Mouse (Mus musculus) forebrain, embryonic 11.5 days (tissue): ENCODE data around the gene Skp1a. TPM values are rescaled to one million over a fixed set of nuclear protein-coding genes. Genes with fewer than 3 reads are reported as not detected.

Experiments used
- ATAC-seq: fragments of 200-750 bp; cut with Nextera tagmentation; replicated peaks from 2 replicates; pipeline ENCODE4 v1.8.0; 2017; ENCODE audit warnings: moderate TSS enrichment; ENCODE audit not compliant: low FRiP score
- DNase-seq: peaks from one replicate; pipeline ENCODE4 v3.0.0-alpha.2; 2017; ENCODE audit warnings: low spot score
- H3K27ac ChIP-seq: fragments of 300-500 bp; sonication (generic); 2 replicates; pipeline ENCODE4 v1.5.1; 2014; ENCODE audit warnings: low read depth, low read length
- H3K27me3 ChIP-seq: fragments of 300-500 bp; sonication (generic); 2 replicates; pipeline ENCODE4 v1.6.1; 2014; ENCODE audit warnings: mild to moderate bottlenecking, low read length, mixed read lengths; ENCODE audit not compliant: control insufficient read depth, insufficient read depth
- H3K36me3 ChIP-seq: fragments of 300-500 bp; sonication (generic); 2 replicates; pipeline ENCODE4 v1.6.1; 2014; ENCODE audit warnings: mild to moderate bottlenecking, low read length, moderate library complexity, mixed read lengths; ENCODE audit not compliant: control insufficient read depth, insufficient read depth
- H3K4me1 ChIP-seq: fragments of 300-500 bp; sonication (generic); replicated peaks from 2 replicates; pipeline ENCODE4 v1.6.1; 2014; ENCODE audit warnings: low read length, mixed read lengths; ENCODE audit not compliant: control insufficient read depth, insufficient read depth
- H3K4me2 ChIP-seq: fragments of 300-500 bp; sonication (generic); 2 replicates; pipeline ENCODE4 v1.6.1; 2014; ENCODE audit warnings: low read depth, mild to moderate bottlenecking, low read length, moderate library complexity, mixed read lengths; ENCODE audit not compliant: severe bottlenecking
- H3K4me3 ChIP-seq: fragments of 300-500 bp; sonication (generic); 2 replicates; pipeline ENCODE4 v1.5.1; 2014; ENCODE audit warnings: low read depth, low read length
- H3K9ac ChIP-seq: fragments of 300-500 bp; sonication (generic); 2 replicates; pipeline ENCODE4 v1.6.1; 2014; ENCODE audit warnings: low read length
- H3K9me3 ChIP-seq: fragments of 300-500 bp; sonication (generic); 2 replicates; pipeline ENCODE4 v1.6.1; 2016; ENCODE audit warnings: low read length, mixed read lengths; ENCODE audit not compliant: control insufficient read depth
- WGBS: fragments of 180-500 bp; shearing (Covaris S2); extraction: QIAGEN DNeasy Blood & Tissue Kit; methylation state at CpG from one replicate; pipeline ENCODE4 v1.1.7; 2014; 5-methylcytosine and 5-hydroxymethylcytosine counted together
- polyA plus RNA-seq: library from polyadenylated mRNA; unstranded; fragments of >200 nt; fragmentation: Nextera tagmentation; extraction: Ambion mirVana; gene quantifications from 2 replicates; pipeline ENCODE4 v1.2.1, GENCODE M21; 2014

Skp1a gene
- polyA plus RNA-seq, 1 experiment from 2014 or later: 927 TPM

- no peak for ATAC-seq
- Histone ChIP-seq H3K27ac (no peak overlapping the region), H3K4me2 (no peak overlapping the region), H3K4me1 (no peaks in the 10 kb centered on the region), H3K36me3 (no peaks in the 10 kb centered on the region), H3K9me3 (no peaks in the 10 kb centered on the region), H3K27me3 (no peaks in the 10 kb centered on the region), H3K4me3 (no peak overlapping the region), H3K9ac (no peak overlapping the region)
- DNase-seq: no peak
- WGBS: 79% methylated on average over 3 of the region's 3 CpGs
Measured at GRCm38 (mm10) chr11:52227053-52227452, 4.7 kb upstream of the Skp1a start.

- Histone ChIP-seq H3K27me3 (no peaks in the 10 kb centered on the region), H3K36me3 (no peaks in the 10 kb centered on the region), H3K4me2 (no peak overlapping the region), H3K9me3 (no peaks in the 10 kb centered on the region), H3K9ac (no peak overlapping the region), H3K27ac (no peak overlapping the region), H3K4me3 (no peak overlapping the region), H3K4me1 (no peaks in the 10 kb centered on the region)
- 82% methylated on average over 13 of the region's 13 CpGs for WGBS
- DNase-seq: no peak
- ATAC-seq: no peak
Measured at GRCm38 (mm10) chr11:52227466-52228226, 4.1 kb upstream of the Skp1a start.

- Histone ChIP-seq H3K36me3 (no peaks in the 10 kb centered on the region), H3K27me3 (no peaks in the 10 kb centered on the region), H3K9me3 (no peaks in the 10 kb centered on the region), H3K9ac (no peak overlapping the region), H3K4me1 (no peaks in the 10 kb centered on the region), H3K27ac (no peak overlapping the region), H3K4me2 (no peak overlapping the region), H3K4me3 (no peak overlapping the region)
- ATAC-seq (no peak), DNase-seq (no peak)
- 84% methylated on average over 7 of the region's 7 CpGs for WGBS
Measured at GRCm38 (mm10) chr11:52228722-52229448, 2.9 kb upstream of the Skp1a start.

- H3K4me2 ChIP-seq: peak overlapping the region; percentile 90; the same call in 1 of the 2 replicates
- H3K4me3 ChIP-seq: no peak overlapping the region
- H3K9ac ChIP-seq: peak overlapping the region; percentile 99; the same call in 1 of the 2 replicates
- H3K9me3 ChIP-seq: no peaks in the 10 kb centered on the region
- no peak for DNase-seq
- H3K4me1 ChIP-seq: 0 out of 2 replicates have a peak, but pooled peaks cover 2% of the 10 kb centered on the region
- WGBS: 63% methylated on average over 5 of the region's 5 CpGs
- no peak overlapping the region for H3K27ac ChIP-seq
- no peaks in the 10 kb centered on the region for H3K36me3 ChIP-seq
- no peaks in the 10 kb centered on the region for H3K27me3 ChIP-seq
- ATAC-seq: no peak
Measured at GRCm38 (mm10) chr11:52230694-52231093, 1.1 kb upstream of the Skp1a start.

GRCm38 (mm10) chr11:52233043-52233653, 1.4 kb downstream of the Skp1a start:
- no peaks in the 10 kb centered on the region for H3K9me3 ChIP-seq
- no peaks in the 10 kb centered on the region for H3K27me3 ChIP-seq
- 0 out of 2 replicates have a peak, but pooled peaks cover 2% of the 10 kb centered on the region for H3K4me1 ChIP-seq
- no peak overlapping the region for H3K9ac ChIP-seq
- WGBS: 38% methylated on average over 3 of the region's 3 CpGs
- ATAC-seq: no peak
- H3K4me2 ChIP-seq: peak overlapping the region; percentile 90
- H3K27ac ChIP-seq: no peak overlapping the region
- H3K4me3 ChIP-seq: peak overlapping the region; percentile 99
- DNase-seq: no peak
- peaks cover 6% of the 10 kb centered on the region; the same call in 1 of the 2 replicates for H3K36me3 ChIP-seq

- DNase-seq (no peak), ATAC-seq (no peak)
- Histone ChIP-seq H3K4me2 (no peak overlapping the region), H3K9me3 (no peaks in the 10 kb centered on the region), H3K36me3 (peaks cover 6% of the 10 kb centered on the region; the same call in 1 of the 2 replicates), H3K27ac (no peak overlapping the region), H3K27me3 (no peaks in the 10 kb centered on the region), H3K4me1 (0 out of 2 replicates have a peak, but pooled peaks cover 2% of the 10 kb centered on the region), H3K4me3 (0 out of 2 replicates have a peak overlapping the region, but pooled peaks have one; percentile 99), H3K9ac (no peak overlapping the region)
- 93% methylated on average over 1 of the region's 1 CpGs for WGBS
Measured at GRCm38 (mm10) chr11:52233906-52234305, 2.1 kb downstream of the Skp1a start.

- H3K4me3 ChIP-seq: no peak overlapping the region
- H3K4me2 ChIP-seq: no peak overlapping the region
- no peaks in the 10 kb centered on the region for H3K27me3 ChIP-seq
- 0 out of 2 replicates have a peak, but pooled peaks cover 2% of the 10 kb centered on the region for H3K4me1 ChIP-seq
- H3K9ac ChIP-seq: no peak overlapping the region
- H3K27ac ChIP-seq: no peak overlapping the region
- no peak for ATAC-seq
- DNase-seq: no peak
- no peaks in the 10 kb centered on the region for H3K9me3 ChIP-seq
- H3K36me3 ChIP-seq: peaks cover 6% of the 10 kb centered on the region; the same call in 1 of the 2 replicates
Measured at GRCm38 (mm10) chr11:52234509-52234908, 2.7 kb downstream of the Skp1a start.

GRCm38 (mm10) chr11:52240898-52241542, 9.2 kb downstream of the Skp1a start:
- 92% methylated on average over 4 of the region's 4 CpGs for WGBS
- peaks cover 9% of the 10 kb centered on the region; the same call in 1 of the 2 replicates for H3K36me3 ChIP-seq
- H3K9ac ChIP-seq: no peak overlapping the region
- no peak overlapping the region for H3K4me3 ChIP-seq
- H3K4me2 ChIP-seq: no peak overlapping the region
- no peak for DNase-seq
- ATAC-seq: no peak
- H3K9me3 ChIP-seq: no peaks in the 10 kb centered on the region
- no peak overlapping the region for H3K27ac ChIP-seq
- H3K27me3 ChIP-seq: no peaks in the 10 kb centered on the region
- H3K4me1 ChIP-seq: no peaks in the 10 kb centered on the region
